Mouse (Mus musculus) cerebellum, adult 2 months (tissue): ENCODE data around the gene Gm10409.
"Not testable (repeated sequence)": the region's sequence is repeated elsewhere in the genome, so short reads cannot be mapped to it uniquely, and the experiment has no call there.

ENCODE experiments used
- CTCF ChIP-seq: fragments of 200-500 bp; IDR thresholded peaks from 2 replicates; pipeline ENCODE4 v1.5.1; 2011; ENCODE audit warnings: low read depth, mild to moderate bottlenecking, control low read depth, low read length, moderate library complexity, borderline replicate concordance; ENCODE audit not compliant: insufficient read depth
- POLR2A ChIP-seq: fragments of 200-500 bp; IDR thresholded peaks from 2 replicates; pipeline ENCODE4 v1.6.1; 2011; ENCODE audit warnings: low read length, control low read depth, borderline replicate concordance; ENCODE audit not compliant: insufficient read depth

- TF ChIP-seq CTCF, POLR2A: not testable (repeated sequence)
Observed at GRCm38 (mm10) chr14:3449079-3449478, 36.7 kb downstream of the Gm10409 start, which contains the start of gene Gm10408.
